Mouse (Mus musculus) liver, embryonic 14.5 days (tissue): ENCODE measurements around the gene Dhrs7. TPM values are rescaled to one million over a fixed set of nuclear protein-coding genes. Genes with fewer than 3 reads are reported as not detected.

Experiments used
- ATAC-seq: fragments of 200-750 bp; cut with Nextera tagmentation; 2 replicates; pipeline ENCODE4 v1.8.0; 2017; ENCODE audit warnings: moderate number of reproducible peaks, mild to moderate bottlenecking, moderate library complexity; ENCODE audit not compliant: insufficient read depth
- DNase-seq, 3 experiments: peaks; one replicate each; pipeline ENCODE4 v3.0.0-alpha.2; 2012 to 2013; ENCODE audit warnings: low read depth in 3 of 3, low spot score in 3 of 3
- H3K27ac ChIP-seq: fragments of 300-500 bp; sonication (generic); 2 replicates; pipeline ENCODE4 v1.5.1; 2014; ENCODE audit warnings: moderate library complexity, mild to moderate bottlenecking, control low read depth, inconsistent platforms
- H3K27me3 ChIP-seq: fragments of 300-500 bp; sonication (generic); 2 replicates; pipeline ENCODE4 v1.6.1; 2014; ENCODE audit warnings: mild to moderate bottlenecking, low read length, moderate library complexity; ENCODE audit not compliant: control insufficient read depth, insufficient read depth
- H3K36me3 ChIP-seq: fragments of 300-500 bp; sonication (generic); replicated peaks from 2 replicates; pipeline ENCODE4 v1.6.1; 2014; ENCODE audit warnings: low read depth; ENCODE audit not compliant: control insufficient read depth, insufficient read depth
- H3K4me1 ChIP-seq, 2 experiments: fragments of 200-500 bp in 1 of 2; fragments of 300-500 bp in 1 of 2; sonication (generic) in 1 of 2; replicated peaks; 2 replicates each; pipeline ENCODE4 v1.6.1; 2012 to 2014; ENCODE audit warnings: antibody characterized with exemption in 1 of 2, inconsistent platforms in 1 of 2, low read length in 1 of 2; ENCODE audit not compliant: control insufficient read depth in 2 of 2, insufficient read depth in 2 of 2
- H3K4me2 ChIP-seq: fragments of 300-500 bp; sonication (generic); 2 replicates; pipeline ENCODE4 v1.6.1; 2014; ENCODE audit warnings: low read depth, mild to moderate bottlenecking, control low read depth, moderate library complexity
- H3K4me3 ChIP-seq, 2 experiments: fragments of 200-500 bp in 1 of 2; fragments of 300-500 bp in 1 of 2; sonication (generic) in 1 of 2; 2 replicates each; pipeline ENCODE4 v1.5.1; 2012 to 2014; ENCODE audit warnings: low read depth in 2 of 2, low read length in 2 of 2, mild to moderate bottlenecking in 2 of 2, control low read depth in 1 of 2, inconsistent platforms in 1 of 2, moderate library complexity in 1 of 2; ENCODE audit not compliant: insufficient read depth in 1 of 2
- H3K9ac ChIP-seq: fragments of 300-500 bp; sonication (generic); replicated peaks from 2 replicates; pipeline ENCODE4 v1.6.1; 2014; ENCODE audit warnings: mild to moderate bottlenecking, control low read depth, moderate library complexity
- H3K9me3 ChIP-seq: fragments of 300-500 bp; sonication (generic); 2 replicates; pipeline ENCODE4 v1.6.1; 2016; ENCODE audit warnings: low read length, mixed read lengths; ENCODE audit not compliant: control insufficient read depth
- CTCF ChIP-seq: IDR thresholded peaks from 2 replicates; pipeline ENCODE4 v1.5.1; 2016; ENCODE audit warnings: antibody characterized with exemption, low read depth, control low read depth
- EP300 ChIP-seq: IDR thresholded peaks from 2 replicates; pipeline ENCODE4 v1.6.1; 2016; ENCODE audit warnings: antibody characterized with exemption, low read depth
- WGBS: fragments of 180-500 bp; shearing (Covaris S2); extraction: QIAGEN DNeasy Blood & Tissue Kit; methylation state at CpG from one replicate; pipeline ENCODE4 v1.1.7; 2014; ENCODE audit not compliant: insufficient replicate concordance; 5-methylcytosine and 5-hydroxymethylcytosine counted together
- polyA plus RNA-seq, 2 experiments: library from polyadenylated mRNA; depleted of rRNA in 1 of 2; stranded (reverse) in 1 of 2; unstranded in 1 of 2; fragments of >200 nt; fragmentation: Nextera tagmentation in 1 of 2; extraction: Ambion mirVana in 1 of 2; gene quantifications; 2 replicates each; pipeline versions ENCODE4 v1.2.1 to v1.2.3; 2012 to 2014

Gene Dhrs7
- polyA plus RNA-seq, 2 experiments: 8.1 to 17.0 TPM

DNA sequence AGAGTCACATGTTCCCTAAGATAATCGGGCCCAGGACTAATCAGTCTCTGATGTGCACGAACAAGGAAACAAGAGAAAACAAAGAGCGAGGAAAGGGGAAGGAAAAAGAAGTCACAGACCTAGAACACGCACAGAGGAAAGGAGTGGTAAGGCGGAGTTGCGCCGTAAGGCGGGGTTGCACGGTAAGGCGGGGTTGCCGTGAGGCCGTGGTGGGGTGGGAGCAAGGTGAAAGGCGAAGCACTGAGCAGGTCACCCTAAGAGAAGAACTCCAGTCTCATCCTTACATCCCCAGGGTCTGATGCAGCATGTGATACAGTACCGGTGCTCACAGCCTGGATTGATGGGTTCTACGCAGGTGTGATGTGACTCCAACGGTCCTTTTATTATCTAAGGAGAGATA lies 8.9 kb downstream of the Dhrs7 start:
- 78% methylated on average over 16 of the region's 16 CpGs for WGBS
- Histone ChIP-seq H3K4me3 (no peak overlapping the region), H3K36me3 (no peaks in the 10 kb centered on the region), H3K27ac (no peak overlapping the region), H3K9me3 (no peaks in the 10 kb centered on the region), H3K4me1 (no peaks in the 10 kb centered on the region), H3K9ac (no peak overlapping the region), H3K27me3 (no peaks in the 10 kb centered on the region), H3K4me2 (no peak overlapping the region)
- no peak for ATAC-seq
- DNase-seq: no peak
- no peak for TF ChIP-seq EP300

DNA sequence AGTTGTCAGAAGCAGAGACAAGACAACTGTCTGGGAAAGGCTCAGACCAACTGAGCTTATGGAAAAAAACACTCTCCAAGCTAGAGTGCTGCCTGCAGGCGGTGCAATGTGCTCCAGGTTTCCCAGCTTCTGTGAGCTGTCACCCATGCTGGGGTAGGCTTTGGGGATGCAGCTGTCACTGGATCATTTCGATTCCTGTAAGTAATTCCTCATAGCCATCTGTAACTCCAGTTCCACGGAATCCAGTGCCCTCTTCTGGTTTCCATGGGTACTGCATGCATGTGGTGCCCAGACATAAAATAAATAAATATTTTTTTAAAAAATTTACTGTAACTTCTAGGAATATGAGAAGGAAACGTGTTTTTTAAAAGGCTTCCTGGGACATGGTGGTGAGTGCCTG lies 10.0 kb downstream of the Dhrs7 start:
- ATAC-seq (no peak), DNase-seq (no peak)
- Histone ChIP-seq H3K9me3 (no peaks in the 10 kb centered on the region), H3K27ac (no peak overlapping the region), H3K9ac (no peak overlapping the region), H3K4me2 (no peak overlapping the region), H3K4me3 (no peak overlapping the region), H3K36me3 (no peaks in the 10 kb centered on the region), H3K4me1 (0 out of 4 replicates have a peak, but pooled peaks cover 0 to 2% of the 10 kb centered on the region in 2 experiments), H3K27me3 (no peaks in the 10 kb centered on the region)
- WGBS: 21% methylated on average over 4 of the region's 4 CpGs
- TF ChIP-seq EP300 (no peak), CTCF (peak; percentile 68)

DNA sequence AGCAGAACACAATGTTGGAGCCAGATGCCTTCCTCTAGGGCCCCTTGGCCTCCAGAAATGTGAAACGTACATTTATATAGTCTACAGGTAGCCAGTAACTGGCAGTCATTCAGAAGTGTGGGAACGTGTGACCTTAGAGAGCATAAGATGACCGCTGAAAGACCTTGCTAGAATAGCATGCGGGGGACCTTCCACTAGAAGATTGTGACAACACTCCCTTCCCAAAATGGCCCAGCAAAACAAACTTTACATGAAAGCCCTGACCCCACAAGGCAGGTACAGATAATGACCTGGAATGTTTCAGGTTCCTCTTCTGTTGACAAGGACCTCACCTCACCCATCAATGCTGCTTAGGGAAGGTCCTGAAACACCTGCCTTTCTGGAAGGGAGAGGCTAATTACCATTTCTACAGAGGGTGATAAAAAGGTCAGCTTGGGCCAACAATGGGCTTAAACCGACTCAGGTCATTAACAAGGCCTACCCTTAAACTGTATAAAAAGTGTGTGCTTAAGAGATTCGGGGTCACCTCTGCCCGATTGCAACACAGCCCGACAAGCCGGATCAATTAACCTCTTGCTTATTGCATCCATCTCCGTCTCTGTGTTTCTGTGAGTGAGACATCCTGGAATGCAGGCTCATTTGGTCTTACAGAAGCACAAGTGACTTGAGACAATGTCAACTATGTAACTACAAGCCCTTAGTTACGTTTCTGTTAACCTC lies 14.9 kb downstream of the Dhrs7 start, which contains the start of gene Gm4756:
Gm4756 (minus strand) TSS at position 51 of the 720 bp plus-strand sequence.
- Histone ChIP-seq H3K9ac (no peak within 1 kb of the TSS), H3K27ac (no peak within 1 kb of the TSS)

DNA sequence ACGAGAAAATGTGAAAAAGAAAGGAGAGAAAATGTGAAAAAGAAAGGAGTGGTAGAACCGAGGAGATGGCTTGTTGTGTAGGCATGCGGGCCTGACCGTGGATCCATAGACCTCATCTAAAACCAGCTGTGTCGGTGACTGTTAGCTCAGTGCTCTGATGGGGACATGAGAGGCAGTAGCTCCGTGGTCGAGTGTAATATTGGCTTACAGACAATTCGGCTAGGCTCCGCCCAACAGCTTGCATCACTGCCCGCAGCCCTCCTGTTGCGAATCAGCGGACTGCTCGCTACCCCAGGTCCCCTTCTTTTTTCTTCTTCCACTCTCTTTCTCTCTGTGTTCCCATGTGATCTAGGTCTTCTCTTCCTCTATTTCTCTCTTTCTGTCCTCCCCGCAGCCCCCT lies 15.8 kb downstream of the Dhrs7 start:
- Histone ChIP-seq H3K4me3 (no peak overlapping the region), H3K27ac (no peak overlapping the region), H3K4me1 (peaks cover 0 to 2% of the 10 kb centered on the region in 2 experiments; a peak in 1 of 4 replicates), H3K4me2 (no peak overlapping the region), H3K9ac (no peak overlapping the region), H3K9me3 (no peaks in the 10 kb centered on the region), H3K36me3 (no peaks in the 10 kb centered on the region), H3K27me3 (no peaks in the 10 kb centered on the region)
- no peak for TF ChIP-seq CTCF
- TF ChIP-seq EP300: no peak
- DNase-seq (no peak), ATAC-seq (no peak)
- WGBS: 78% methylated on average over 14 of the region's 14 CpGs

More for the DNA sequence above, 14.9 kb downstream of the Dhrs7 start, which contains the start of gene Gm4756:
- Histone ChIP-seq H3K9me3 (no peaks in the 10 kb centered on the region), H3K27me3 (no peaks in the 10 kb centered on the region), H3K4me2 (no peak within 1 kb of the TSS), H3K4me3 (no peak within 1 kb of the TSS), H3K36me3 (no peaks in the 10 kb centered on the region), H3K4me1 (peaks cover 0 to 2% of the 10 kb centered on the region in 2 experiments; a peak in 1 of 4 replicates)
- DNase-seq (no peak), ATAC-seq (no peak)
- TF ChIP-seq CTCF (no peak), EP300 (no peak)
- 65% methylated on average over 11 of the region's 11 CpGs for WGBS

DNA sequence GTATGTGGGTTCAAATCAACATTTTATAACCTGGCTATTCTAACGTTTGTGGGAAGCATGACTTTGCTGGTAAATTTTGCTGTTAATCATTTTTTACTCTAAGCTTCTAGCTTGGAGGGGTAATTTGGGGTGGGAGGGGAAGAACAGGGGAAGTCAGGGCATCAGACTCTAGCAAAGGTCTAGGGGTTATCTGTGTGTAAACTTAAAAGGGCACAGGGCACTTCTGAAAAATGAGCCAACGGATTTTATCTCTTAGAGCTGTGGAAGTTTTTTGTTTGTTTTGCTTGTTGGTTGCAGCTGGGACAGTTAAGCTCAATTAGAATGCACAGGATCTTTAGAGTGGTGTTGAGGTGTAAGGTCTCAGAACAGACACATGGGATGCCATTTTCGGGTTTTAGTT lies 26.7 kb downstream of the Dhrs7 start:
- no peak overlapping the region for H3K4me3 ChIP-seq
- H3K36me3 ChIP-seq: no peaks in the 10 kb centered on the region
- H3K9ac ChIP-seq: no peak overlapping the region
- DNase-seq (no peak), ATAC-seq (no peak)
- no peaks in the 10 kb centered on the region for H3K4me1 ChIP-seq
- no peaks in the 10 kb centered on the region; the same call in 1 of the 2 replicates for H3K9me3 ChIP-seq
- H3K27me3 ChIP-seq: no peaks in the 10 kb centered on the region
- H3K27ac ChIP-seq: no peak overlapping the region
- no peak overlapping the region for H3K4me2 ChIP-seq
- 51% methylated on average over 3 of the region's 3 CpGs for whole genome bisulfite sequencing
- TF ChIP-seq CTCF: no peak
- no peak for TF ChIP-seq EP300
